Mouse (Mus musculus) liver, postnatal 0 days (tissue): ENCODE data around the gene Nfatc3. TPM values are rescaled to one million over a fixed set of nuclear protein-coding genes. Genes with fewer than 3 reads are reported as not detected.

Source experiments
- ATAC-seq: fragments of 200-750 bp; cut with Nextera tagmentation; 2 replicates; pipeline ENCODE4 v1.8.0; 2017; ENCODE audit warnings: mild to moderate bottlenecking, moderate library complexity
- DNase-seq: peaks from one replicate; pipeline ENCODE4 v3.0.0-alpha.2; 2016
- H3K27ac ChIP-seq: fragments of 300-500 bp; sonication (generic); 2 replicates; pipeline ENCODE4 v1.5.1; 2014; ENCODE audit warnings: antibody characterized with exemption, moderate library complexity, mild to moderate bottlenecking, low read depth
- H3K27me3 ChIP-seq: fragments of 300-500 bp; sonication (generic); 2 replicates; pipeline ENCODE4 v1.6.1; 2014; ENCODE audit warnings: low read length, control low read depth, mixed read lengths; ENCODE audit not compliant: insufficient read depth
- H3K36me3 ChIP-seq: fragments of 300-500 bp; sonication (generic); replicated peaks from 2 replicates; pipeline ENCODE4 v1.6.1; 2014; ENCODE audit warnings: mild to moderate bottlenecking, control low read depth, low read length, moderate library complexity, mixed read lengths; ENCODE audit not compliant: insufficient read depth
- H3K4me1 ChIP-seq: fragments of 300-500 bp; sonication (generic); 2 replicates; pipeline ENCODE4 v1.6.1; 2014; ENCODE audit warnings: antibody characterized with exemption, mild to moderate bottlenecking, control low read depth; ENCODE audit not compliant: insufficient read depth
- H3K4me2 ChIP-seq: fragments of 300-500 bp; sonication (generic); 2 replicates; pipeline ENCODE4 v1.6.1; 2014; ENCODE audit warnings: low read depth, mild to moderate bottlenecking, low read length, moderate library complexity, mixed read lengths
- H3K4me3 ChIP-seq: fragments of 300-500 bp; sonication (generic); 2 replicates; pipeline ENCODE4 v1.5.1; 2014; ENCODE audit warnings: low read depth, low read length
- H3K9ac ChIP-seq: fragments of 300-500 bp; sonication (generic); replicated peaks from 2 replicates; pipeline ENCODE4 v1.6.1; 2014; ENCODE audit warnings: mild to moderate bottlenecking, moderate library complexity
- H3K9me3 ChIP-seq: fragments of 300-500 bp; sonication (generic); 2 replicates; pipeline ENCODE4 v1.6.1; 2016; ENCODE audit warnings: mild to moderate bottlenecking, control low read depth, low read length, mixed read lengths
- CTCF ChIP-seq: sonication (generic); IDR thresholded peaks from 2 replicates; pipeline ENCODE4 v1.5.1; 2016; ENCODE audit warnings: antibody characterized with exemption, low read depth
- EP300 ChIP-seq: IDR thresholded peaks from 2 replicates; pipeline ENCODE4 v1.6.1; 2016; ENCODE audit warnings: antibody characterized with exemption, low read depth, mild to moderate bottlenecking
- WGBS: fragments of 180-500 bp; shearing (Covaris S2); extraction: QIAGEN DNeasy Blood & Tissue Kit; methylation state at CpG from one replicate; pipeline ENCODE4 v1.1.7; 2014; ENCODE audit not compliant: insufficient replicate concordance; 5-methylcytosine and 5-hydroxymethylcytosine counted together
- polyA plus RNA-seq: library from polyadenylated mRNA; unstranded; fragments of >200 nt; fragmentation: Nextera tagmentation; extraction: Ambion mirVana; gene quantifications from 2 replicates; pipeline ENCODE4 v1.2.1, GENCODE M21; 2015

The Nfatc3 gene
- polyA plus RNA-seq, 1 experiment from 2014 or later, result 2.3 TPM

DNA sequence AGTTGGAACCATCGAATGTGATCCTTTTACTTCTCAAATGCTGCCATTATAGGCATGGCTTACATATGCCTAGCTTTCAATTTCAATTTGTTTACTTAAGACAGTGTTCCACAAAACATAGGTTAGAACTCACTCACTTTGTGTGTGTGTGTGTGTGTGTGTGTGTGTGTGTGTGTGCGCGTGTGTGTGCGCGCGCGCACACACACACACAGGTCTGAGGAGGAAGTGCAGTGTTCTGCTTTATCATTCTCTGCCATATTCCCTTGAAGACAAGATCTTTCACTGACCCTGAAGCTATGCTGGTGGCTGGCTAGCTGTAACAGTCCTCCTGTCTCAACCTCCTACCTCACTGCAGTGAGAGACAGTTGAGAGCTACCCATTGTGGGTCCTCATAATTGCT, 4.4 kb downstream of the Nfatc3 start:
- no peaks in the 10 kb centered on the region for H3K27me3 ChIP-seq
- no peaks in the 10 kb centered on the region; the same call in 1 of the 2 replicates for H3K36me3 ChIP-seq
- DNase-seq, result no peak
- H3K4me2 ChIP-seq, result peak overlapping the region; percentile 40; the same call in 1 of the 2 replicates
- TF ChIP-seq EP300, result no peak
- TF ChIP-seq CTCF, result no peak
- no peak for ATAC-seq
- H3K9ac ChIP-seq, result no peak overlapping the region
- WGBS, result 59% methylated on average over 7 of the region's 7 CpGs
- H3K27ac ChIP-seq, result 0 out of 2 replicates have a peak overlapping the region, but pooled peaks have one; percentile 25
- no peaks in the 10 kb centered on the region for H3K9me3 ChIP-seq
- H3K4me1 ChIP-seq, result peaks cover 25% of the 10 kb centered on the region
- H3K4me3 ChIP-seq, result peak overlapping the region; percentile 17; the same call in 1 of the 2 replicates

DNA sequence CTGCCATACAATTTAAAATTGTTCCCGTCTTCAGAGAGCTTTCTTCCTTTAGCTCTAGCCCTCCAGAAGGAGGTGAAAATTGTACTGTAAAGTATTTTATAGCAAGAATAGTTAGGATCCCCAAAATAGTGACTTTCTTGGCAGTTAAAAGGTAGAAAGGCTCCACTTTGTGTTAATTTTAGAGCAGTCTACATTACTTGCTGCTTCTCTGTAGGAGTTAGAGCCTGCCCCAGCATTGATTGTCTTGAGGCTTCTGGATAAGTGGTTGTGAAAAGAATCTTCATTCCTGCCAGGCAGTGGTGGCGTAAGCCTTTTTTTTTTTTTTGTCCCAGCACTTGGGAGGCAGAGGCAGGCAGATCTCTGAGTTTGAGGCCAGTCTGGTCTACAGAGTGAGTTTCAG, 8.1 kb downstream of the Nfatc3 start:
- DNase-seq (no peak), ATAC-seq (no peak)
- H3K27me3 ChIP-seq, result no peaks in the 10 kb centered on the region
- no peak overlapping the region for H3K4me3 ChIP-seq
- no peak for TF ChIP-seq EP300
- TF ChIP-seq CTCF, result no peak
- H3K4me1 ChIP-seq, result peaks cover 18% of the 10 kb centered on the region
- no peaks in the 10 kb centered on the region for H3K9me3 ChIP-seq
- 89% methylated on average over 2 of the region's 2 CpGs for WGBS
- H3K9ac ChIP-seq, result no peak overlapping the region
- H3K4me2 ChIP-seq, result no peak overlapping the region
- no peaks in the 10 kb centered on the region; the same call in 1 of the 2 replicates for H3K36me3 ChIP-seq
- no peak overlapping the region for H3K27ac ChIP-seq

DNA sequence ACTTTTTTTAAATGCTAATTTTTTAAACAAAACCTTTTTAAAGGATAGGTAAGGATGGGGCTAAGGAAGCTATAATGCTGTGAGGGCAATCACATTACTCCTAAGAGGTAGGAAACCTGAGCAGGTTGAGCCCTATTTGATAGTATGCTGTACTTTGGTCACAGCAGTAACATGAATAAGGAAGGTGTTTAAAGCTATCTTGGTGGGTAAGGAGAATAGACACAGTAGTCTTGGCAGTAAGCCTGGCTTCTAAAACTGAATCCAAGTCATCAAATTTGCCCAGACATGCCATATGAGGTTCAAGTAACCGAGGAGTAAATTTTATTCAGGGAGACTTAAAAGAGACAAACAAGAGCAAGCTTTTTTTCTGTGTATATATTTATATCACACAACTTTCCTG, 10.9 kb downstream of the Nfatc3 start:
- no peak overlapping the region for H3K9ac ChIP-seq
- WGBS, result 76% methylated on average over 1 of the region's 1 CpGs
- peaks cover 8% of the 10 kb centered on the region; the same call in 1 of the 2 replicates for H3K4me1 ChIP-seq
- no peak overlapping the region for H3K4me2 ChIP-seq
- H3K4me3 ChIP-seq, result no peak overlapping the region
- H3K27ac ChIP-seq, result no peak overlapping the region
- no peaks in the 10 kb centered on the region for H3K9me3 ChIP-seq
- no peaks in the 10 kb centered on the region for H3K36me3 ChIP-seq
- H3K27me3 ChIP-seq, result no peaks in the 10 kb centered on the region
- no peak for ATAC-seq
- DNase-seq, result no peak
- no peak for TF ChIP-seq CTCF
- no peak for TF ChIP-seq EP300

GRCm38 (mm10) chr8:106072113-106072512, 13.5 kb downstream of the Nfatc3 start:
- DNase-seq (no peak), ATAC-seq (no peak)
- Histone ChIP-seq H3K9me3 (no peaks in the 10 kb centered on the region), H3K9ac (no peak overlapping the region), H3K4me1 (peaks cover 12% of the 10 kb centered on the region; the same call in 1 of the 2 replicates), H3K36me3 (no peaks in the 10 kb centered on the region), H3K27ac (no peak overlapping the region), H3K4me2 (no peak overlapping the region), H3K4me3 (no peak overlapping the region), H3K27me3 (no peaks in the 10 kb centered on the region)
- no peak for TF ChIP-seq CTCF
- no peak for TF ChIP-seq EP300

DNA sequence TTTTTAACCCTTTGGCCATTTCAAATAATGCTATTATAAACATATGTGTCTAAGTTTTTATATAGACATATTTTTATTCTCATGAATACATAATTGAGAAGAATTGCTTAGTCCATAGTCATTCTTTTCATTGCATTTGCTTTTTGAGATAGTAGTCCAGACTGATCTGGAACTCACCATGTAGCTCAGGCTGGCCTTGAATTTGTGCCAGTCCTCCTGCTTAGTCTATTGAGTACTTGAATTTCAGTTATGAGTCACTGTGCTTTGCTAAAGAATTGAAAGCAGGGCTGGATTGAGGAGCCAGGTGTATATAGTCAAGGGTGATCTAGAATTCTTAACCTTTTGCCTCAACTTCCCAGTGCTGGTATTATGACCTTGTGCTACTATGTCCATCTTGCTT, 15.6 kb downstream of the Nfatc3 start:
- DNase-seq (no peak), ATAC-seq (0 out of 2 replicates have a peak, but pooled peaks have one; percentile 7)
- Histone ChIP-seq H3K27me3 (no peaks in the 10 kb centered on the region), H3K4me3 (no peak overlapping the region), H3K9ac (no peak overlapping the region), H3K9me3 (no peaks in the 10 kb centered on the region), H3K27ac (peak overlapping the region; percentile 84), H3K4me1 (peaks cover 12% of the 10 kb centered on the region; the same call in 1 of the 2 replicates), H3K4me2 (no peak overlapping the region), H3K36me3 (peaks cover 4% of the 10 kb centered on the region)
- no peak for TF ChIP-seq EP300
- no peak for TF ChIP-seq CTCF

DNA sequence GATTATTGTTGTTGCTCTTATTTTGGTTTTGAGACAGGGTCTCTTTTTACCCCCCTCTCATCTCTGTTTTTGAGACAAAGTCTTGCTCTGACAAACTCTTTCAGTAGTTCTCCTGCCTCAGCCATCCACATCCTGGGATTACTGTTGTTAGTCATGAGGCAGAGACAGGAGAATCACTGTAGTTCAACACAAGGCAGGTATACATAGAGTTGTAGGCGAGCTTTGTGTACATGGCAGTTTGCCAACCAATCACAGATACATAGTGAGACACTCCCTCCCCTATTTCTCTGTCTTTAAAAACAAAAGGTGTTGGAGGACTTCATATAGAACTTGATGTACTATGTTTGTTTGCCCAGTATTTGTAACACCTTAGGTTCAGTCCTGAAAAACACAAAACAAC, 16.0 kb downstream of the Nfatc3 start:
- Histone ChIP-seq H3K27me3 (no peaks in the 10 kb centered on the region), H3K4me3 (no peak overlapping the region), H3K27ac (peak overlapping the region; percentile 84), H3K9me3 (no peaks in the 10 kb centered on the region), H3K4me2 (no peak overlapping the region), H3K9ac (no peak overlapping the region), H3K36me3 (peaks cover 8% of the 10 kb centered on the region), H3K4me1 (peaks cover 12% of the 10 kb centered on the region; the same call in 1 of the 2 replicates)
- peak; percentile 89 for ATAC-seq
- TF ChIP-seq CTCF (no peak), EP300 (peak; percentile 82)
- no peak for DNase-seq
- 40% methylated on average over 1 of the region's 1 CpGs for WGBS
